24 mouse cellular contexts compared by ENCODE assay signal in genomic region chr9:21223906-21224305, GRCm38 (mm10). TPM values are rescaled to one million over a fixed set of nuclear protein-coding genes. Genes with fewer than 3 reads are reported as not detected.
DNase-seq lines count a peak whose midpoint lies in the region; ATAC-seq and TF ChIP-seq lines count a peak whose summit lies in the region.
"Had no signal": no experiment of that assay in that cellular context is flagged by ENCODE, and none has a peak within 500 bp of the region (broad histone marks: within the 10 kb centered on the region; RNA-seq: fewer than 3 reads in every experiment).

No protein-coding gene starts in this region.

- H3K4me2 ChIP-seq in liver, embryonic 11.5 days: no peak overlapping the region
- H3K4me2 ChIP-seq in kidney, embryonic 14.5 days (replicated peaks; ENCODE audit: low read depth, low read length): no peak overlapping the region
- H3K4me2 ChIP-seq: embryonic facial prominence, embryonic 12.5 days; forebrain, embryonic 12.5 days had no signal

- H3K27me3 ChIP-seq in E14TG2a.4 (ENCODE audit: insufficient read depth, low read length) (no peaks in the 10 kb centered on the region), ES-Bruce4 (ENCODE audit: control insufficient read depth, insufficient read depth, low read length, poor library complexity, severe bottlenecking) (no peaks in the 10 kb centered on the region)
- no peaks in the 10 kb centered on the region for H3K27me3 ChIP-seq in liver, embryonic 11.5 days (replicated peaks; ENCODE audit: control insufficient read depth, insufficient read depth, low read length)
- H3K27me3 ChIP-seq in kidney, embryonic 14.5 days (ENCODE audit: control insufficient read depth, insufficient read depth, low read length): no peaks in the 10 kb centered on the region
- H3K27me3 ChIP-seq: embryonic facial prominence, embryonic 12.5 days; Patski had no signal

- peak; percentile 61 for TF ChIP-seq POLR2A in ES-Bruce4 (IDR thresholded peaks at IDR 0.05; ENCODE audit: insufficient read depth, low read length)

- peak overlapping the region; percentile 35 for H3K27ac ChIP-seq in ES-Bruce4 (ENCODE audit: insufficient read depth, low read length)
- peak overlapping the region; percentile 95 for H3K27ac ChIP-seq in ES-E14 (ENCODE audit: insufficient read depth, low read depth, low read length, poor library complexity, severe bottlenecking)
- no peak overlapping the region for H3K27ac ChIP-seq in liver, embryonic 11.5 days (ENCODE audit: low read depth, low read length)
- H3K27ac ChIP-seq in kidney, embryonic 14.5 days (ENCODE audit: low read depth, low read length): no peak overlapping the region
- H3K27ac ChIP-seq: embryonic facial prominence, embryonic 10.5 days; embryonic facial prominence, embryonic 12.5 days; forebrain, embryonic 12.5 days had no signal

- in situ Hi-C loops in ES-E14 (cut with MboI; ENCODE audit: low sequenced_read_pairs in 2 of 2, unreplicated experiment in 2 of 2): no loop called here

- H3K9me3 ChIP-seq in E14TG2a.4 (ENCODE audit: low read length) (no peaks in the 10 kb centered on the region), ES-Bruce4 (replicated peaks; ENCODE audit: control insufficient read depth, insufficient read depth, low read length, poor library complexity, severe bottlenecking) (no peaks in the 10 kb centered on the region), ES-E14 (ENCODE audit: control insufficient read depth, insufficient read depth, low read depth, low read length) (no peaks in the 10 kb centered on the region)
- no peaks in the 10 kb centered on the region for H3K9me3 ChIP-seq in liver, embryonic 11.5 days (ENCODE audit: control insufficient read depth, low read length)
- no peaks in the 10 kb centered on the region for H3K9me3 ChIP-seq in kidney, embryonic 14.5 days (ENCODE audit: control insufficient read depth, low read length)

- H3K36me3 ChIP-seq in E14TG2a.4 (ENCODE audit: insufficient read depth, low read length): peaks cover 12% of the 10 kb centered on the region
- no peaks in the 10 kb centered on the region for H3K36me3 ChIP-seq in ES-Bruce4 (ENCODE audit: control insufficient read depth, insufficient read depth, low read length, poor library complexity, severe bottlenecking)
- no peaks in the 10 kb centered on the region for H3K36me3 ChIP-seq in ES-E14 (ENCODE audit: control insufficient read depth, insufficient read depth, low read length, poor library complexity, severe bottlenecking)
- H3K36me3 ChIP-seq in liver, embryonic 11.5 days (ENCODE audit: control insufficient read depth, insufficient read depth, low read length): no peaks in the 10 kb centered on the region
- no peaks in the 10 kb centered on the region for H3K36me3 ChIP-seq in kidney, embryonic 14.5 days (ENCODE audit: control insufficient read depth, insufficient read depth, low read length)
- H3K36me3 ChIP-seq: embryonic facial prominence, embryonic 12.5 days; forebrain, embryonic 12.5 days had no signal

- DNase-seq in ES-E14 (ENCODE audit: low read depth, low spot score) (no peak), R1 (ENCODE audit: low read depth, low spot score) (peak; percentile 91)
- DNase-seq in liver, embryonic 11.5 days (ENCODE audit: low spot score): no peak
- no peak for DNase-seq in gastrocnemius, postnatal 36 days
- no peak for DNase-seq in cerebellum, postnatal 4 days (ENCODE audit: low spot score in 2 of 2)
- DNase-seq: adrenal gland, adult 8-10 months; adrenal gland, postnatal 14 days; adrenal gland, postnatal 36 days; cerebellum, adult 11-12 months; cerebellum, adult 2 months; cerebellum, adult 9-10 months; cerebellum, postnatal 10 days; cerebellum, postnatal 25 days; embryo, embryonic 11 days had no signal

- no peak for ATAC-seq in liver, embryonic 11.5 days (replicated peaks; ENCODE audit: low FRiP score)
- ATAC-seq in kidney, embryonic 14.5 days (ENCODE audit: low FRiP score, low TSS enrichment): no peak
- ATAC-seq: activated CD4-positive, CD25-positive, alpha-beta regulatory T cell, adult 4 months; forebrain, embryonic 14.5 days; forebrain, embryonic 16.5 days; Patski had no signal

- H3K4me1 ChIP-seq in E14TG2a.4 (replicated peaks; ENCODE audit: low read depth, low read length): peaks cover 76% of the 10 kb centered on the region
- H3K4me1 ChIP-seq in ES-Bruce4 (ENCODE audit: control insufficient read depth, insufficient read depth, low read length): no peaks in the 10 kb centered on the region
- peaks cover 4 to 5% of the 10 kb centered on the region in 2 experiments; a peak in 3 of 4 replicates for H3K4me1 ChIP-seq in ES-E14 (ENCODE audit: control insufficient read depth in 2 of 2, insufficient read depth in 2 of 2, low read length in 2 of 2, poor library complexity in 1 of 2)
- peaks cover 22% of the 10 kb centered on the region for H3K4me1 ChIP-seq in liver, embryonic 11.5 days (replicated peaks; ENCODE audit: control insufficient read depth, insufficient read depth, low read length)
- H3K4me1 ChIP-seq in kidney, embryonic 14.5 days (ENCODE audit: control insufficient read depth, insufficient read depth, low read length): peaks cover 13% of the 10 kb centered on the region; the same call in 1 of the 2 replicates

- H3K9ac ChIP-seq in ES-Bruce4 (ENCODE audit: low read depth, poor library complexity, severe bottlenecking): peak overlapping the region; percentile 13
- H3K9ac ChIP-seq in ES-E14 (ENCODE audit: insufficient read depth, low read depth, low read length, poor library complexity, severe bottlenecking): peak overlapping the region; percentile 76
- H3K9ac ChIP-seq in liver, embryonic 11.5 days (ENCODE audit: low read depth, low read length): no peak overlapping the region
- H3K9ac ChIP-seq in kidney, embryonic 14.5 days (ENCODE audit: low read depth, low read length): no peak overlapping the region
- H3K9ac ChIP-seq: embryonic facial prominence, embryonic 12.5 days; forebrain, embryonic 12.5 days had no signal

- TF ChIP-seq EP300 in ES-Bruce4 (IDR thresholded peaks at IDR 0.05; ENCODE audit: insufficient read depth, low read depth, low read length): no peak

- TF ChIP-seq CTCF in E14TG2a.4 (conservative IDR thresholded peaks at IDR 0.05; ENCODE audit: low read length): no peak
- no peak for TF ChIP-seq CTCF in ES-Bruce4 (IDR thresholded peaks at IDR 0.05; ENCODE audit: low read depth, low read length)

- 83% methylated on average over 6 of the region's 6 CpGs for WGBS in liver, embryonic 11.5 days
- 91% methylated on average over 6 of the region's 6 CpGs for whole genome bisulfite sequencing in kidney, embryonic 14.5 days

- intact Hi-C loops in gastrocnemius, postnatal 36 days (cut with DNase I): loop anchor here (2.0 kb wide), 1 partner anchor 71 kb away; no protein-coding TSS in a partner anchor

- H3K4me3 ChIP-seq in E14TG2a.4 (replicated peaks; ENCODE audit: low read length) (peak overlapping the region; percentile 76), ES-Bruce4 (ENCODE audit: low read depth, low read length) (peak overlapping the region; percentile 44), ES-E14 (ENCODE audit: insufficient read depth in 1 of 2, low read depth in 1 of 2, low read length in 2 of 2, poor library complexity in 1 of 2, severe bottlenecking in 1 of 2) (peak overlapping the region; percentile 48 to 54)
- H3K4me3 ChIP-seq in liver, embryonic 11.5 days (ENCODE audit: low read depth, low read length): no peak overlapping the region
- H3K4me3 ChIP-seq in kidney, embryonic 14.5 days (ENCODE audit: low read length): no peak overlapping the region
- H3K4me3 ChIP-seq: embryonic facial prominence, embryonic 10.5 days; embryonic facial prominence, embryonic 12.5 days; forebrain, embryonic 12.5 days had no signal

TF ChIP-seq in ES-E14, 5 proteins besides CTCF, POLR2A, EP300 and RAD21:
- TF ChIP-seq MAFK (IDR thresholded peaks at IDR 0.05; ENCODE audit: insufficient read depth, low read depth, low read length): 0 out of 2 replicates have a peak, but pooled peaks have one; percentile 3
- no peak for TF ChIP-seq CHD2 (IDR thresholded peaks at IDR 0.05; ENCODE audit: low read depth, low read length)

RNA-seq across cellular contexts. Expression of gene Keap1, which starts 15.3 kb away (rescaled TPM):
- polyA plus RNA-seq in ES-Bruce4 (2011; ENCODE audit: insufficient read depth, insufficient read length, low read depth, missing spikeins): 19.5 and 19.6 TPM in 2 replicates
- 23.3 and 27.4 TPM in 2 replicates for total RNA-seq in ES-E14 (2012; rRNA removed)
- 43.8 and 45.1 TPM in 2 replicates for polyA plus RNA-seq in liver, embryonic 11.5 days (2014; fragmentation: Nextera tagmentation; extraction: Ambion mirVana)
- total RNA-seq in gastrocnemius, postnatal 36 days (2021): 10 to 100 TPM; 56.5 to 58.3 TPM
- 26.8 and 34.2 TPM in 2 replicates for polyA plus RNA-seq in kidney, embryonic 14.5 days (2014; fragmentation: Nextera tagmentation; extraction: Ambion mirVana)

RNA-seq across cellular contexts. Expression of gene S1pr5, which starts 24.3 kb away (rescaled TPM):
- 0.40 and 0.44 TPM in 2 replicates for polyA plus RNA-seq in ES-Bruce4 (2011; ENCODE audit: insufficient read depth, insufficient read length, low read depth, missing spikeins)
- 0.27 and 0.53 TPM in 2 replicates for total RNA-seq in ES-E14 (2012; rRNA removed)
- not detected in 2 replicates for polyA plus RNA-seq in liver, embryonic 11.5 days (2014; fragmentation: Nextera tagmentation; extraction: Ambion mirVana)
- total RNA-seq in gastrocnemius, postnatal 36 days (2021): under 1 TPM in 1 of 2 experiments, not detected in 1; 0.12 TPM
- polyA plus RNA-seq in kidney, embryonic 14.5 days (2014; fragmentation: Nextera tagmentation; extraction: Ambion mirVana): 0.07 and 0.19 TPM in 2 replicates
- polyA plus RNA-seq: Patski had no signal

RNA-seq across cellular contexts. Expression of gene Atg4d, which starts 41.2 kb away (rescaled TPM):
- 18.8 and 22.3 TPM in 2 replicates for polyA plus RNA-seq in ES-Bruce4 (2011; ENCODE audit: insufficient read depth, insufficient read length, low read depth, missing spikeins)
- 23.8 and 32.7 TPM in 2 replicates for total RNA-seq in ES-E14 (2012; rRNA removed)
- polyA plus RNA-seq in liver, embryonic 11.5 days (2014; fragmentation: Nextera tagmentation; extraction: Ambion mirVana): 57.0 and 61.1 TPM in 2 replicates
- 10 to 100 TPM; 62.0 to 65.7 TPM for total RNA-seq in gastrocnemius, postnatal 36 days (2021)
- polyA plus RNA-seq in kidney, embryonic 14.5 days (2014; fragmentation: Nextera tagmentation; extraction: Ambion mirVana): 35.5 and 43.7 TPM in 2 replicates

RNA-seq across cellular contexts. Expression of gene Pde4a, which starts 58.4 kb away (rescaled TPM):
- polyA plus RNA-seq in ES-Bruce4 (2011; ENCODE audit: insufficient read depth, insufficient read length, low read depth, missing spikeins): 9.5 and 10.4 TPM in 2 replicates
- 3.2 and 4.9 TPM in 2 replicates for total RNA-seq in ES-E14 (2012; rRNA removed)
- 5.3 and 5.4 TPM in 2 replicates for polyA plus RNA-seq in liver, embryonic 11.5 days (2014; fragmentation: Nextera tagmentation; extraction: Ambion mirVana)
- 10 to 100 TPM; 42.2 to 53.9 TPM for total RNA-seq in gastrocnemius, postnatal 36 days (2021)
- polyA plus RNA-seq in kidney, embryonic 14.5 days (2014; fragmentation: Nextera tagmentation; extraction: Ambion mirVana): 13.7 and 14.0 TPM in 2 replicates

Comparison
In these comparisons a context has a peak if more than half of its experiments do, and no peak if none do; other contexts are left out.
1. H3K4me3 ChIP-seq: peak in E14TG2a.4 (single experiment), ES-Bruce4 (single experiment) and ES-E14 (2 of 2); none in liver, embryonic 11.5 days (single experiment) and kidney, embryonic 14.5 days (single experiment).
2. H3K27ac ChIP-seq: peak in ES-Bruce4 (single experiment) and ES-E14 (single experiment); none in liver, embryonic 11.5 days (single experiment) and kidney, embryonic 14.5 days (single experiment).
3. H3K9ac ChIP-seq: peak in ES-Bruce4 (single experiment) and ES-E14 (single experiment); none in liver, embryonic 11.5 days (single experiment) and kidney, embryonic 14.5 days (single experiment).